Comparison of ENCODE assay signal across 9 mouse cellular contexts in the genomic region with DNA sequence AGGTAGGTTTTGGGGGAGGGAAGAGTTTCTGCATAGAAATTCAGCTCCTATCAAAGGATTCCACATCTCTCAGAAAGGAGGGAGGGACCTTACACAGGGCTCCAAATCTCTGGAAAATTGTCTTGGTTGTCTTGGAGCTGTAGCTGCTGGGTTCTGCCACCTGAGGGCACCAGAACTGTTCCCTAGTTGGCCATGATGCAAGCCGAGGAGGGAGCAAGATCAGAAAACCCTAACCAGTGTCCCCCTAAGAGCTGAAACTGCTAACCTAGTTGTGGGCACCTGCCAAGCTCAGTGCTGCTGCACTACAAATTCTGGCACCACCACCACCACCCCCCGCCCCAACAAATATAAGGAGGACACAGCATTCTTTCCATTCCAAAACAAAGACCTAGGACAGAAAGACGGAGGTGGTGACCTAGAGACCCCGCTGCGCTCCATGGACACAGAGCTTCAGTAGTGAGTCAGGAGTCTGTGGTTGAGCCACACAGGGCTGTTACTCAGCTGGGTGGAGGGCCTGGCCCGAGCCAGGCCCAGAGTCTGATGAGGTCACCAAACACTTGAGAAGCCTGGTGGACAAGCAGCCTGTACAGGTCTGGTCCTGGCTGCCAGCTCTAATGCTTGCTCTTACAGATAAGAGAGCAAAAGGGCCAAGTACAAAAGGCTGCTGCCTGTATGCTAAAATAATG. TPM values are rescaled to one million over a fixed set of nuclear protein-coding genes. Genes with fewer than 3 reads are reported as not detected.
DNase-seq lines count a peak whose midpoint lies in the region; ATAC-seq and TF ChIP-seq lines count a peak whose summit lies in the region.
"Had no signal": no experiment of that assay in that cellular context is flagged by ENCODE, and none has a peak within 500 bp of the region (broad histone marks: within the 10 kb centered on the region; RNA-seq: fewer than 3 reads in every experiment).

No protein-coding gene starts in this region.

- TF ChIP-seq CTCF in midbrain, postnatal 0 days (IDR thresholded peaks at IDR 0.05) = peak; percentile 85

- H3K9ac ChIP-seq in embryonic facial prominence, embryonic 12.5 days = no peak overlapping the region
- no peak overlapping the region for H3K9ac ChIP-seq in midbrain, postnatal 0 days (replicated peaks; ENCODE audit: low read length, poor library complexity, severe bottlenecking)

- H3K36me3 ChIP-seq in embryonic facial prominence, embryonic 12.5 days = peaks cover 55% of the 10 kb centered on the region
- H3K36me3 ChIP-seq in midbrain, postnatal 0 days (ENCODE audit: insufficient read depth, low read length) = peaks cover 48% of the 10 kb centered on the region

- intact Hi-C loops in left cerebral cortex, postnatal 4 days (cut with DNase I) = loop anchor here (10.0 kb wide), 1 partner anchor 367 kb away; the partner anchor contains the start of gene Gm10197

- no peaks in the 10 kb centered on the region for H3K9me3 ChIP-seq in embryonic facial prominence, embryonic 12.5 days
- no peaks in the 10 kb centered on the region for H3K9me3 ChIP-seq in midbrain, postnatal 0 days (ENCODE audit: low read length)

- no peak overlapping the region for H3K4me2 ChIP-seq in embryonic facial prominence, embryonic 12.5 days (replicated peaks)
- no peak overlapping the region for H3K4me2 ChIP-seq in midbrain, postnatal 0 days (ENCODE audit: low read depth, low read length, poor library complexity, severe bottlenecking)

- H3K27me3 ChIP-seq in embryonic facial prominence, embryonic 12.5 days = no peaks in the 10 kb centered on the region
- H3K27me3 ChIP-seq in midbrain, postnatal 0 days (ENCODE audit: insufficient read depth, low read length) = no peaks in the 10 kb centered on the region

- DNase-seq in B cell, adult 2 months = peak; percentile 45 to 52
- DNase-seq in adrenal gland, adult 2 months = peak; percentile 73
- peak; percentile 73 for DNase-seq in heart, adult 8-10 months (ENCODE audit: low spot score)
- peak; percentile 70 for DNase-seq in kidney, adult 18-20 months
- DNase-seq in left cerebral cortex, postnatal 4 days = peak; percentile 60
- peak; percentile 74 for DNase-seq in midbrain, postnatal 0 days (ENCODE audit: low spot score)

- peaks cover 48% of the 10 kb centered on the region for H3K4me1 ChIP-seq in embryonic facial prominence, embryonic 12.5 days
- no peaks in the 10 kb centered on the region for H3K4me1 ChIP-seq in midbrain, postnatal 0 days (ENCODE audit: insufficient read depth, low read length)

- ATAC-seq in embryonic facial prominence, embryonic 12.5 days (ENCODE audit: insufficient number of reproducible peaks, insufficient read depth, low FRiP score, low TSS enrichment) = no peak
- ATAC-seq in midbrain, postnatal 0 days (ENCODE audit: low FRiP score) = peak; percentile 35; the same call in 1 of the 2 replicates
- ATAC-seq in activated CD4-positive, CD25-positive, alpha-beta regulatory T cell, adult 4 months = no peak

- no peak overlapping the region for H3K4me3 ChIP-seq in embryonic facial prominence, embryonic 12.5 days
- H3K4me3 ChIP-seq in midbrain, postnatal 0 days (ENCODE audit: low read depth, low read length) = no peak overlapping the region
- H3K4me3 ChIP-seq: erythroblast, embryonic 14.5 days had no signal

- WGBS in embryonic facial prominence, embryonic 12.5 days = 62% methylated on average over 6 of the region's 6 CpGs
- WGBS in midbrain, postnatal 0 days = 60% methylated on average over 6 of the region's 6 CpGs

- H3K27ac ChIP-seq in embryonic facial prominence, embryonic 12.5 days = peak overlapping the region; percentile 85
- H3K27ac ChIP-seq in midbrain, postnatal 0 days (ENCODE audit: low read depth, low read length) = no peak overlapping the region

RNA-seq across cellular contexts. Expression of gene Xpnpep1, which starts 31.9 kb away (rescaled TPM):
- 10 to 100 TPM; 73.7 to 82.0 TPM for total RNA-seq in adrenal gland, adult 2 months (2021)
- 41.6 and 47.4 TPM in 2 replicates for polyA plus RNA-seq in adrenal gland, adult 2 months (2012; rRNA removed)
- polyA plus RNA-seq in embryonic facial prominence, embryonic 12.5 days (2016; fragmentation: Nextera tagmentation; extraction: Ambion mirVana) = 163 and 167 TPM in 2 replicates
- total RNA-seq in heart, adult 8-10 months (2022) = 10 to 100 TPM; 52.4 to 81.0 (median 72.0) TPM
- total RNA-seq in left cerebral cortex, postnatal 4 days (2021) = 100 to 1,000 TPM; 123 to 124 TPM
- 74.8 and 91.0 TPM in 2 replicates for total RNA-seq in midbrain, postnatal 0 days (2014; rRNA removed)
- polyA plus RNA-seq in midbrain, postnatal 0 days (2015; fragmentation: Nextera tagmentation; extraction: Ambion mirVana) = 108 and 110 TPM in 2 replicates
- polyA plus RNA-seq in activated CD4-positive, CD25-positive, alpha-beta regulatory T cell, adult 4 months (2017; shearing (Covaris generic)) = 10 to 100 TPM; 56.2 to 64.9 TPM
